Mouse (Mus musculus): ENCODE measurements around the gene Nrxn3.

DNA sequence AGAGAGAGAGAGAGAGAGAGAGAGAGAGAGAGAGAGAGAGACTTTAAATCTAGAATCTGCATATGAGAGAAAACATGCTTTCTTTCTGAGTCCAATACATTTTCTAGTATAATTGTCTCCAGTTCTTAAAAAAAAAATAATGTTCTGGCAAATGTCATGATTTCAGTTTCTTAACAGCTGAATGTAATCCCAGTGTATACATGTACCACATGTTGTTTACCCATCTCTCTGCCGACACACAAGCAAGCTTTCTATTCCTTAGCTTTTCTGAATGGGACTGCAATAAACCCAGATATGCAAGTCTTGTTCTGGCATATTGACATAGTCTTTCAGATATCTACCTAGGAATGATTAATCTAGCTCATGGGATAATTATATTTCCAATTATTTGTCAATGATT is 1256.5 kb downstream of the Nrxn3 start:
- TF ChIP-seq POLR2A (IDR thresholded peaks at IDR 0.05; ENCODE audit: insufficient read length, low read depth) = no peak
- no peak for TF ChIP-seq TCF12 (IDR thresholded peaks at IDR 0.05; ENCODE audit: insufficient read depth, poor library complexity, severe bottlenecking)
- no peak for TF ChIP-seq USF1 (IDR thresholded peaks at IDR 0.05; ENCODE audit: low read depth)
- no peak for TF ChIP-seq MAX (IDR thresholded peaks at IDR 0.05; ENCODE audit: low read depth)
